Mouse (Mus musculus) kidney, postnatal 36 days (tissue): ENCODE measurements around the gene Prm2.
"Not testable (repeated sequence)": the region's sequence is repeated elsewhere in the genome, so short reads cannot be mapped to it uniquely, and the experiment has no call there.

Experiments
- DNase-seq, 2 experiments: peaks; one replicate each; pipeline ENCODE4 v3.0.0; 2021 to 2022; ENCODE audit warnings: mixed read lengths in 2 of 2

Prm2 gene

DNA sequence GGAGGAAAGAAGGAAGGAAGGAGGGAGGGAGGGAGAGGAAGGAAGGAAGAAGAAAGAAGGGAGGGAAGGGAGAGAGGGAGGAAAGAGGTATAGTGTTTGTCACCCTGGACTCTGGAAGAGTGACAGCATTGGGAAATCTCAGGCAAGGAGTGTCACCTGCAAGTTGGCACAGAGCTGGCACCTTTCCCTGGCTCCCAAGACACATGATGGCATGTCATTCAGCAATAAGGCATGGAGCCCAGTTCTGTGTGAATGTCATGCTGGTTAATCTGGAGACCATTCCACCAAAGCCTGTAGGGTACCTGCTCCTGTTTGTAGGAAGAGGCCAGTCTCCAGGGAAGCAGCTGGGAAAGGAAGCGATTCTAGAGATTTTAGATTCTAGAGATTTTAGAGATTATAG lies 14.4 kb upstream of the Prm2 start:
- DNase-seq, result no peak

DNA sequence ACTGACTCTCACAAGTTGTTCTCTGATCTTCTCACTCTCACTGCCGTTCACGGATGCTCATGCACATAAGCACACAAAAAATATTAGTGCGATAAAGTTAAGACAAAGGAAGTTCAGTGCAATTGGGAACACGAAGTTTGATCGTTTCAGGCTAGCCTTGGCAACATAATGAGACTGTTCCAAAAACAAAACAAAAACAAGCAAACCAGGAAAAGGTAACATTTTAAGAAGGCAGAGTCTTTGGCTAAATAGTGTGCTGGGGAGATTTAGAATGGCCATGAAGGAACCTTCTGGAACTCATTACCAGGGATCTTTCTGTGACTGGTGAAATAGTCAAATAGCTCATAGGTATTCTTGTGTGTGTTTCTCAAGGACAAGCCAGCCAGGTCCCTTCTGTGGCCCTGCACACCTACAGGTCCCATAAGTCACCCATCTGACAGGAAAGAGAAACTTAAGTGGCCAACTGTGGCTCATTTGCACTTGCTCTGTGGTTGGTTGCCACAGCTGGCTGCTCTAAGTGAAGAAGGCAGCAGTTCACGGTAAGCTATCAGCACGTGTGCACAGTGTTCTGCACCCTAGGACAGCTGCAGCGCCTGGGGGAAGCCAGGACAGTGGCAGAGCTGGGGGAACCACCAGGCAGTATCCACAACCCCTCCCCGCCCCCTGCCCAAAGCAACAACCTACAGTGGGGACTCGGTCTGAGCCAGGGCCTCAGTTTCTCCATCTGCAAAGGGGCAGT lies 10.0 kb upstream of the Prm2 start, which contains the start of gene Prm1:
Prm1 (minus strand) TSS at position 51 of the 739 bp plus-strand sequence.
- DNase-seq, result no peak

DNA sequence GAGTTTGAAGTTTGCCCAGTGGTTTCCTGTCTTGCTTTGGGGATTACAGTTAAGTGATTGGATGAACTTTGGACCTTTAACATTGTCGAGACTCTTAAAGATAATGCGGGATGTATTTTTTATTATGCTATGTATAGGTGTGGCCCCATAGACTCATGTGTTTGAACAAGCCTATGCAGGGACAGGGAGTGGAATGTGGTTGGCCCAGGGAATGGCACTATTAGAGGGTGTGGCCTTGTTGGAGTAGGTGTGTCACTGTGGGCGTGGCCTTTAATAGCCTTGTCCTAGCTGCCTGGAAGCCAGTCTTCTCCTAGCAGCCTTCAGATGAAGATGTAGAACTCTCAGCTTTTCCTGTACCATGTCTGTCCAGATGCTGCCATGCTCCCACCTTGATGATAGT lies 6.5 kb upstream of the Prm2 start:
- not testable (repeated sequence) for DNase-seq

DNA sequence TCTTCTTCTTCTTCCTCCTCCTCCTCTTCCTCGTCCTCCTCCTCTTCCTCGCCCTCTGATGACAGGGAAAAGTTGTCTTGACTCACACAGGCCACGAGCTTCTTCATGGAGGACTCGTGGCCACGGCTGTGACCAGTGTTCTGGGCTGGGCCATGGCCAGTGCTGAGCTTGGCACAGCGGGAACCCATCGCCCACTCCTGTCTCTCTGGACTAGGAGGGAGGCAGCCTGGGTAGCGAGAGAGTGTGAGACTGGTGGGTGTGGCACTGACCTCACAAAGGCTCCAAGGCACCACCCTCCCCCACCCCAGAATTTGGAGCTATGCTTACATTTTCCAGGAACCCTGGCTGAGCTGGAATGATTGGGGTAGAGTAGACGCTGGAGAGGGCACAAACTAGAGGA lies 5.2 kb downstream of the Prm2 start, which contains the start of gene Prm3:
Prm3 (minus strand) TSS at position 213 of the 400 bp plus-strand sequence.
- DNase-seq, result no peak

DNA sequence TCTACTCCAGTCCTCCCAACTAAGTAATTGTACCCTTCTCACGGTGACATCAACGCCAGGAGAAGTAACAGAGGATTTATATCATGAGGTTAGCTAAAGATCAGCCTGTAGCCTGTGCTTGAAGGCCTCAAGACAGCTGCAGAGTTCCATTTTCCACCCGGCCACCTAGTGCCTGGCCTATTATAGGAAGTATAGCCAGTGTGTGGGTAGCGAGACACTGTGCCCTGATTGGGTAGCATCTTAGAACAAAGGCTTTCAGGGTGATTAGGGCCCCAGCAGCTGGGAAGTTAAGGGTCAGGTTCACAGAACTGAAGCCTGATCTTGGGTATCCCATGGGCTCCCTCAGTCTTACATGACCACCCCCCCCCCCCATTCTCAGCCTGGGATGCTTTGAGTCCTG lies 7.1 kb downstream of the Prm2 start:
- no peak for DNase-seq

DNA sequence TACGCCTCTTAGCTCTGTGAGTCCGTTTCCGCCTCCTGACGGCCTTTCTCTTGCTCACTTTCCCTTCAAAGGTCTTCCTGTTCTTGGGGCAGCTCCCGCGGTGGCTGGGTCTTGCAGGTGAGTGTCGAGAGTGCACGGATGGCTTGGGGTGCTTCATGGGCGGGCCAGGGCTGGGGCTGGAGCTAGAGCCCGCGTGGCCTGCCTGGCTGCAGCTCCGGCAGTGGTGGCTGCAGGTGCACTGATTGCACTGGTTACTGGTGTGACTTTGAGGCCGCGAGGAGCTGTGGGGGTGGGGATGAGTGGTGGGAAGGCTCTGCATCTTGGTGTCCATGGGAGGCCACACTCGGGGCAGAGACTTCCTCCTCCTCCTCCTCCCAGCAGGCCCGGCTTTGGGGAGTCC lies 7.7 kb downstream of the Prm2 start, which contains the start of gene Tnp2:
Tnp2 (minus strand) TSS at position 390 of the 400 bp plus-strand sequence.
- DNase-seq, result no peak

DNA sequence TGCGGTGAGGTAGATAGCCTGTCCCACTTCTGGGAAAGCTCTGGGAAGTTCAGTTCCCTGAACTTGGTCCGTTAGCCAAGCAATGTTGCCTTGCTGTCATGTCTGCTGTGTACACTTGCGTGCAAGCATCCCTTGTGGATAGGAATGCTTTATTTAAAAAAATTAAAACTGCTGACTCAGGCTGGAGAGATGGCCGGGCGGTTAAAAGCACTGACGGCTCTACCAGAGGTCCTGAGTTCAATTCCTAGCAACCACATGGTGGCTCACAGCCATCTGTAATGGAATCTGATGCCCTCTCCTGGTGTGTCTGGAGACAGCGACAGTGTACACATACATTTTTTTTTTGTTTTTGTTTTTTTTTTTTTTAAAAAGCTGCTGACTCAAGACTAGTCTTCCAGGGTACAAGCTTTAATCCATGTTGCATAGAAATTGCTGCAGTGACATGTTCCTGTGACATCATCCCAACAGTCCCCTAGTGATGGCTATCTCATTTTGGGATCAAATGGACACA lies 8.3 kb downstream of the Prm2 start:
- DNase-seq, result no peak

DNA sequence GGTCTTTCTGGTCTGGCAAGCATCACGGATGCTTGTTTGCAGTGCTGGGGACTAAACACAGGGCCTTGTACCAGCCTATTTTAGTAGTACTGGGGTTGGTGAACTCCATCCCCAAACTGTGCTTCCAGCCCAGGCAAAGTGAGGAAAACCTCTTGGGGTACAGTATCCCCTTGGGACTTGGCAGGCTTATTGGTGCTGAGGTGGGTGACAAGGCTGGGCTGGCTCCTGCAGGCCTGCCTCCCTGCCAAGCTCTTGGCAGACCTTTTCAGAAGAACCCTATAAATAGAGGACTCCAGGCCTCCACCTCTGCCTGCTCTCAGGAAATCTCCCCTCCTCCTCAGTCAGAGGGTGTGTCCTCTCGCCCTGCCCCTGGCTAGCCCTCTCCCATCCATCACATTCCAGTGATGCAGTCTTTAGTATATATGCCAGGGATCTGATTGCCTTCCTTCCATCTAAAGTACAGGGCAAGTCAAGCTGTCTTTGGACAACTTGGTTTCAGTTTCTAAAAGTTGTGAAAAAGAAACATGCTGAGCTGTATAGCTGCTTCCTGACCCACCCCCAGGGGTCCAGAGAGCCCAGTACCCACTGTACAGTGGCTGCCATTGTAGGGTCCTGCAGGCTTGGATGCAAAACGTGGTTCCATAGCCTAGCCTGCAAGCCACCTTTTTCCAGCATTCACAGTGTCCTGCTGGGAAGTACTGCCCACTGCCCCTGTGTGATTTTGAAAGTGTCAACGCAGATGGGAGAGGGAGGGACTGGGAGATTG lies 9.0 kb downstream of the Prm2 start:
- DNase-seq, result peak in 1 of 2 experiments; percentile 7

DNA sequence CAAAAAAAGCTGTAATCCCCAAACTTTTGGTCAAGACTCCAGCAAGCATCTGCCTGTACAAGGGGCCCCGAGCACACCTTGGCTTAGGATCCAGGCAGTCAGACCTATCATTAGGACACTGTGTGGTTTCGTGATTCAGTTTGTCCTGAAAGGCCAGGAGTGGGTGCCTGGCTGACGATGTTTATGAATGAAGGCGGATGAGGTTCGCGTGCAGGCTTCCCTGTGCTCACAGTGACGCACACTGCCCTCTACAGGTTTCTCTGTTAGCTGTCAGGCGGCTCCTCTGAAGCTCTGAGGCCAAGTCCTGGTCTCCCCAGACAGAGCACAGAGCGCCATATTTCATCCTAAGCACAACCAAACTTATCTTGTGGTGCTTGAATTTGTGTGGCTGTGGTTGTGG lies 9.6 kb downstream of the Prm2 start:
- peak; percentile 88 to 89 for DNase-seq

DNA sequence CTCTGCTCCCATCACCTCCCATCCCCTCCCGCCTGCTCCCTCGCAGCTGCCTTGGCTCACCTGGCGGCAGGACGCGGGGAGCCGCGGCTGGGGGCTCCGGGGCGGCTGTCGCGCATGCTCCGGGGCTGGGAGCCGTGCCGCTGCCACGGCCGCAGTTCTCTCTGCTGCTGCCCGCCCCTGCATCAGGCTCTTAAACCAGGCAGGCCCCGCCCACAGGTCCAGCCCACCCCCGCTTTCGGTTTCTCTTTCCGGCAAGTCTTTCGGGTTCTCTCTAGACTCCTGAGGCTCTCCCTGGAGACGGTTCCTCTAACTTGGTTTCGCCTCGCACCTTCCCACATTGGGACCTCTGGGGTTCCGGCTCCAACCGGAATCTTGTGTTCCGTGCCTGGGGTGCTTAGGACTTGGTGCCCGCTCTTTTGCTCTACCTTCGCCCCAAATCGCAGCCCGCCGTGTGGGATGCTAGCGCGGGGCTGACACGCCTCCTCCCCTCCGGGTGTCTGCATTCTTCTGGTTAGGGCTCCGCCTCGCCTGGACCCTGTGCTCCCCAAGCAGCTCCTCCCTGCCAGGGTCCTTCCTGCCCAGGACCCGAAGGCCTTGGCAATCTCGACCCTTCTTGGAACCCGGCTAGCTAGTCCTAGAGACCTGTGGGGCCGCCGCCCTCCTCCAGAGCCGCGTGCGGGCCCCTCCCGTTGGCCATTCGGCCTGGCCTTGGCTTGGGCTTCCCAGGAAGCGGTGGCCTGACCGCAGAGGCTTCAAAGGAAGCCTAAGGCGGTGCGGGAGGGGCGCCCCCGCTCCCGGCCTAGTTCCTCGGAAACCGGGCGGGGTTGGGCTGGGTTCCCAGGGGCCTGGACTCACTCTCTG lies 10.3 kb downstream of the Prm2 start, which contains the start of gene Socs1:
Socs1 (minus strand) TSS at position 166 of the 861 bp plus-strand sequence.
- peak; percentile 90 to 93 for DNase-seq

DNA sequence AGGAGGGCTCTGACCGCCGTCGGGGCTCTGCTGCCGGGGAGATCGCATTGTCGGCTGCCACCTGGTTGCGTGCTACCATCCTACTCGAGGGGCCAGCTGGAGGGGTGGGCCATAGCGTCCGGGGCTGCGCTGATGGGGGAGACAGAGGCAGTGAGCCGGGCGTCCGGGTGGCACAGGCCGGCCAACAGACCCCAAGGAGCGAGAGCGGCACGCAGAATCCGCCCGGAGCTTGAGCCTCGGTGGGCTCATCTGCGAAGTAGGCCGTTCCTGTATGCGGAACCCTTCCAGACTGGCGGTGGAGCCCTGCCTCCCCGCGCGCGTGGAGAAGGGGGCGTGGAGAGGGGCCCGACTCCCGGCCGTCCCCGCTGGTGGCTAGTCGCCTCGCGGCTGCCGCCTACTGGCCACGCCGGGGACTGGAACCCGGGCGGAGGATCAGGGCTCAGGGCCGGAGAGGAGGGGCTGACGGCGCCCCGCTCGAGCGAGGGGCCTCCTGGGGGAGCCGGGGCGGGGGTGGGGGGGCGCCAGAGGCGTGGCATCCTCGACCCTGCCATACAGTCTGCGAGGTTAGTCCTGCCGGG lies 11.1 kb downstream of the Prm2 start:
- DNase-seq, result peak; percentile 86 to 94

DNA sequence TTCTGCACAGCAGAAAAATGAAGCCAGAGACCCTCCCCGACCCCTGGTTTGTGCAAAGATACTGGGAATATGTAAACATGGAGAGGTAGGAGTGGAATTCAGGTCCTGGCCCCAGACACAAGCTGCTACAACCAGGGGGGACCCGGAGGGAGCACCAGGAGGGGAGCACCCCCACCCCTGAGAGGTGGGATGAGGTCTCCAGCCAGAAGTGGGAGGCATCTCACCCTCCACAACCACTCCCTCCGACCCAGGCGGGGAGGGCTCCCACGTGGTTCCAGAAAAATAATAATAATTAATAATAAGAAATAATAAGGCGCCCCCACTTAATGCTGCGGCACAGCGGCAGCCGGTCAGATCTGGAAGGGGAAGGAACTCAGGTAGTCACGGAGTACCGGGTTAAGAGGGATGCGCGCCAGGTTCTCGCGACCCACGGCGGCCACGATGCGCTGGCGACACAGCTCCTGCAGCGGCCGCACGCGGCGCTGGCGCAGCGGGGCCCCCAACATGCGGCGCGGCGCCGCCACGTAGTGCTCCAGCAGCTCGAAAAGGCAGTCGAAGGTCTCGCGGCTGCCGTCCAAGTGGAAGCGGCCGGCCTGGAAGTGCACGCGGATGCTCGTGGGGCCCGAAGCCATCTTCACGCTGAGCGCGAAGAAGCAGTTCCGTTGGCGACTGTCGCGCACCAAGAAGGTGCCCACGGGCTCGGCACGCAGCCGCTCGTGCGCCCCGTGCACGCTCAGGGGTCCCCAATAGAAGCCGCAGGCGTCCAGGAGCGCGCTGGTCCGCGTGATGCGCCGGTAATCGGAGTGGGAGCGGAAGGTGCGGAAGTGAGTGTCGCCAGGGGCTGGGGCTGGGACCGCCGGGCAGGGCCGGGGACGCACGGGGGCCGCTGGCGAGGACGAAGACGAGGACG lies 11.8 kb downstream of the Prm2 start:
- DNase-seq, result peak; percentile 9 to 61

DNA sequence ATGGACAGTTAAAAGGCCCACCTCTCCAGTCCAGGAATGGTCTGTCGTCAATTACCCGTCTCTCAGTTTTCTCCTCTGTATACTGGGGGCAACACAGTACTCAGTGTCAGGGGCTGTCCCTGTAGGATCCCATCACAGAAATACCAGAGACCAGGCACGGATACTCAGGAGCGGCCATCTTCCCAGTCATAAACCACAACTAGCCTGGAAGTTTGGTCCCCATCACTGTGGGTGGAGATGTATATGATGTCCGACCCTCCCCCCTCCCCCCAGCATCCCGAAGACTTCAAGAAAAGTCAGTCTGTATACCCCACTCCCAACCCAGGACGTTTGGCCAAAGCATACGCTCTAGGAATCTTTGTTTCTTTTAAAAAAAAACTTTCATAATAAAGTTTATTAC lies 12.5 kb downstream of the Prm2 start:
- DNase-seq, result no peak

DNA sequence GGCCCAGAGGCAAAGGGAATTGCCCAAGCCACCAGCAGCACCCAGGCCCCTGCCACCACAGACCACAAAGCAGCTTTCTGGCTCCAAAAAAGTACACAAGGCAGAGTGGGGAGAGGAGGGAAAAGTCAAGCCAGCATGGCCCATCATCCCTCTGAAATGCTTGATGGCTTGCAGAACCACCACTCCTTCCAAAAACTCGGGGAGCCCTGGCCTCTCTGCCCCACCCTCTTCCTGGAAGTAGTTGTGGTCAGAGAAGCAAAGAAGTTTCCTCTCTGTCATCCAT lies 12.8 kb downstream of the Prm2 start:
- no peak for DNase-seq

DNA sequence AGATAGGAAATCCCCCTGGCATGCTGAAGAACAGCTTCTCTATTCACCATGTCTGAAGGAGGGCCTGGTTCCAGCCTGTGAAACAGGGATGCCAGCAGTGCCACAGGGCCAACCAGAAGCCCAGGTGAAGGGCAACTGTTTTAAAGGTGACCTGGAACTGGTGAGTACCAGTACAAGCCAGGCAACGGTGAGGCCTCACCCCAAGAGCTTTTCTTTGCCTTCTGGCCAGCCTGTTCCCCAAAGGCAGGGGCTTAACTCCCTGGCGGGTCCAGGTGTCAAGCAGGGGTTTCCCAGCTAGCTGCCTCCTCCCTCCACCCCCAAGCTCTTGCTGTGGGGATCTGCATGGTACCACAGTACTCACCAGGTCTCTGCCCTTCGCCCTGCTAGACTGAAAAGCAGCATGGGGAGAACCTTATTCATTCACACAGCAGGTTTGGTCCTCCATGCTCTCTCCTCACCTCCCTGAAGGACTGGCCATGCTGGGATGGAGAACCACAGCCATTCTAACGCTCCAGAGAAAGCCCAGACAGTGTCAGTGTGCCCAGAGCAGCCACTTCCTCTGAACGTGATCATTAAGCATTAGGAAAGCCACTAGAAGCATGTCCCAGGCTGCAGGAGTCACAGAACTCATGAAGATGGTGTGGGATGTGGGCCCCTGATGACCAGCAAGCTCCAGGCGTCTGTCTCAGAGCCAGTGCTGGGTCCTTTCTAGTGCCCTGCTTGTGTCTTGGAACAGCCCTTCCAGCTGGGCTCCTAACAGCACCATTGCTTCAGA lies 13.4 kb downstream of the Prm2 start:
- peak; percentile 15 to 22 for DNase-seq

DNA sequence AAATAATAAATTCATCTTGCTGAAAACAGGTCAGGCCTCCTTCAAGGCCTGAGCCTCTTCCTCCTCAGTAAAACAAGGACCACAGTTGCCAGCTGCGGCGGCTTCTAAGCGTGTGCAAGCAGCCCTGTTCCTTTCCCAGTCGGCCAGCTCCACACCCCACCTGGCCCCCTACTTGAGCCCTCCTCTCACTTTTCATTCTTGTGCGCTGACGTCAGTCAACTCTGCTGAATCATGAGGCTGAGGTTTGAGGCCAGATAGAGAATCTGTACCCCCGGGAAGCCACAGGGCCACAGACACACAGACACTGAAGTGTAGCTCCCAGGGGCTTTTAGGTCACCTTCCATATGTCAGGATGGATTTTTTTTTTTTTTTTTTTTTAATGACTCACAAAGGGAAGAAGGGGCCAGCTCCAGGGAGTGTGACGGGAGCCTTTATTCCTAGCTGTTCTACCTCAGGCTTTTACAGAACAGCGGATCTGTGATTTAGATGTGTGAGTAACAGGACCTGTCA lies 14.0 kb downstream of the Prm2 start:
- DNase-seq, result no peak

DNA sequence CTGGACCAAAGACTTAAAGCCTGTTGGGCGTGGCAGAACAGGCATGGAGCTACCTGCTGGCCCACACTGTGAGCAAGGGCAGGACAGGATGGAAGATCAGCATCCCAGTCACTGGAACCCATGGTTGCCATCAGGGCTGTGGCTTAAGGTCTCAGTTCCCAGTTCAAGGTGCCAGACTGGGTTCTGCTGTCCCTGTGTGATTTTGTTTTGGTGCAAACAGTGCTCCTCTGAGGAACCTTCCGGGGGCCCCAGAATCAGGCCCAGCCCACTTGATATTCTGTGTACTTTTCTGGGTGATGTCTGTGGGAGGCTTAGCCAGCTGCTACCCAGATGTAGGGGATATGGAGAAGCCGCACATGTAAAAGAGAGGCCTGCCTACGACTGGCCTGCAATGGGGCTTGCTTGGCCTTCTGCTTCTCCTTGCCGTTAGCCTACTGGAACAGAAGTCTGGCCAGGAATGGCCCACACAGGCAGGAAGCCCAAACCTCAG lies 15.3 kb downstream of the Prm2 start:
- DNase-seq, result no peak

DNA sequence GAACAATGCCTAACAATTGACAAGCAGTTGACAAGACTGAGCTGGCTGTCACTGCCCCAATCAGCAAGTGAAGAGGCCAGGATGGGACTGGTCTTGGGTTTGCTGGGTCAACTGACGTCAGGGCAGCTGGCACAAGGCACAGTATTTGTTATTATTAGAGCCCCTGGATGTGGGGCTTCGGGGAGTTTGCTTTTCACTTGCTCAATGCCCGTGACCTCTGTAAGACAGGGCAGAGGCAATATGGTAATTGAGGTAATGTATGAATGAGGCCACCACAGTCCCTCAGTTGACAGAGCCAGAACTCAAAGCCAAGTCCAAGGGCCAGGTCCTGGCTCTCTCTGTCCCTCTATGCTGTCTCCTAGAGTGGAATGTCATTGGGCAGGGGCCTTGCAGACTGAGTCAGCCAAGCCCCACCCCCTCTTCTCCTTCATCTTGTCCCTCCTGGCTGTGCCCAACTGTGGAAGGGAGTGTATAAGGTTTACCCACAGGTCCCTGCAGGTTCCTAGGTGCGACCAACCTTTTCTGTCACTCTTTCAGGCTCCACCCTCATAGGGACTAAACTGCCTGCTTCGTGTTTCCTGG lies 18.3 kb downstream of the Prm2 start:
- peak in 1 of 2 experiments; percentile 10 for DNase-seq

DNA sequence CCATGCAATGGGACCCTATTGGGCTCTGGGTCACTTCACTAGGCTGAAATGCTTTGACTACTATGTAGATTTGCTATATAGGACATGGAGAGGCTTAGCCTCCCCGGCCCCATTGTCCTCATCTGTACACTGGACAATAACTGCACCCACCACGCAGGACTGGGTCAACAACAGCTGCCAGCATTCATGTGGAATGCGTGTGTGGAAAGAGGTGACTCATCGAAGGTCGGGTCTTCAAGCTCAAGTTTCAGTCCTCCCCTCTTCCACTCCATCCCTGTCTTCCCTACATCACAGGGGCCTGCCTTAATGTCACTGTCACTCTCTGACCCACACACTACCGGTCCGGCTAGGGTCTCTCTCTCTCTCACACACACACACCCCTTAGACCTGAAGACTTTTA lies 19.6 kb downstream of the Prm2 start:
- no peak for DNase-seq

DNA sequence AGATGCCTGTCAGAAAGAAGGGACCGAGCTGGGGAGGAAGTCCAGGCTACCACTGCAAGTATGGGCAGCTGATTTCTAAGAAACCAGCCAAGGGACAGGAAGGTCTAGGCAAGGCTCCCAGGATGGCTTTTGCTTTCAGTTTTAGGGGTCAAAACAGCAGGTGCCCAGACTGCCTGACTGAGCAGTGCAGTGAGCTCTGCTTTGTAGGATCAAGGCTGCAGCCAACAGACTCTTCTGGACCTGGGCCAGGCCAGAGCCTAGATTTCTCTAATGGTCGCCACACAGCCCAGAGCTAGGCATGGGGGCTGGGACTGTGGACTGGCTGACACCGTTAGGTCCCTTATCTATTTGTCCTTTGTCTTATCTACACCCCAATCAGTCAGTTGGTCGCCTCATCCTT lies 21.2 kb downstream of the Prm2 start:
- DNase-seq, result no peak
